Mouse (Mus musculus) erythroblast, embryonic 14.5 days (primary cell): ENCODE measurements around the gene Fstl3.

Experiments
- GATA1 ChIP-seq: IDR thresholded peaks from 2 replicates; pipeline ENCODE4 v1.6.1; 2012; ENCODE audit warnings: low read length, inconsistent platforms, mixed read lengths
- TAL1 ChIP-seq: IDR thresholded peaks from 3 replicates; pipeline ENCODE4 v1.6.1; 2012; ENCODE audit warnings: low read length, inconsistent platforms, mixed read lengths

DNA sequence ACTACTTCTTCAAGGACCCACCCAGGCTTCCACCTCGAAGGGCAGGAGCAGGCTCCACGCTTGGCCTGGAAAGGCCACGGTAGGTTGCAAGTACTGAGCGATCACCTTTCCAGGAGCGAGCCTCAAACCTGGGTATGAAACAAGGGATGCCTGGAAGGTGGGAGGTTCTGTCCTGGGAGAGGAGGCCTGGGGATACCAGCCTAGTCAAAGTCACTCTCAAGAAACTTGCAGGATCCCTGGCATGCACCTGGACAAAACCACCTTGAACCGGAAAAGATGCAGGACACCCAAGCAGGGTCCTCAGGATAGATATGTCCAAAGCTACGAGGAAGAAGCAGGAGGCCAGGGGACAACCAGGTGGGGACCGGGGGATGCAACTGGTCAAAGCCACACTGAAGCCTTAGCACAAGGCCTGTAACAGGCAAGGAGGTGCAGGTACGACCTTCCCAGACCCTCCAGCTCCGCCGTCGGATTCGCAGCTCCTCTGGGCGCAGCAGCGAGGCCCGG, 11.0 kb upstream of the Fstl3 start:
- TF ChIP-seq GATA1, result no peak
- TF ChIP-seq TAL1, result no peak
